Mouse (Mus musculus) neural tube, embryonic 11.5 days (tissue): ENCODE results near the gene Trem1. TPM values are rescaled to one million over a fixed set of nuclear protein-coding genes. Genes with fewer than 3 reads are reported as not detected.

Experiments
- ATAC-seq: fragments of 200-750 bp; cut with Nextera tagmentation; 2 replicates; pipeline ENCODE4 v1.8.0; 2017; ENCODE audit warnings: moderate number of reproducible peaks, mild to moderate bottlenecking, moderate TSS enrichment, moderate library complexity; ENCODE audit not compliant: insufficient read depth, low FRiP score, low TSS enrichment
- DNase-seq: peaks from one replicate; pipeline ENCODE4 v3.0.0-alpha.2; 2015; ENCODE audit warnings: low spot score
- H3K27ac ChIP-seq: fragments of 300-500 bp; sonication (generic); 2 replicates; pipeline ENCODE4 v1.5.1; 2014; ENCODE audit warnings: low read depth, mild to moderate bottlenecking, low read length
- H3K27me3 ChIP-seq: fragments of 300-500 bp; sonication (generic); 2 replicates; pipeline ENCODE4 v1.6.1; 2014; ENCODE audit warnings: mild to moderate bottlenecking, low read length, mixed read lengths; ENCODE audit not compliant: control insufficient read depth, insufficient read depth
- H3K36me3 ChIP-seq: fragments of 300-500 bp; sonication (generic); 2 replicates; pipeline ENCODE4 v1.6.1; 2014; ENCODE audit warnings: mild to moderate bottlenecking, low read length, moderate library complexity, mixed read lengths; ENCODE audit not compliant: control insufficient read depth, insufficient read depth
- H3K4me1 ChIP-seq: fragments of 300-500 bp; sonication (generic); 2 replicates; pipeline ENCODE4 v1.6.1; 2014; ENCODE audit warnings: low read length, mixed read lengths; ENCODE audit not compliant: control insufficient read depth, insufficient read depth
- H3K4me2 ChIP-seq: fragments of 300-500 bp; sonication (generic); 2 replicates; pipeline ENCODE4 v1.6.1; 2014; ENCODE audit warnings: low read depth, mild to moderate bottlenecking, moderate library complexity
- H3K4me3 ChIP-seq: fragments of 300-500 bp; sonication (generic); 2 replicates; pipeline ENCODE4 v1.5.1; 2014; ENCODE audit warnings: low read depth, low read length
- H3K9ac ChIP-seq: fragments of 300-500 bp; sonication (generic); 2 replicates; pipeline ENCODE4 v1.6.1; 2014; ENCODE audit warnings: mild to moderate bottlenecking, low read length
- H3K9me3 ChIP-seq: fragments of 300-500 bp; sonication (generic); 2 replicates; pipeline ENCODE4 v1.6.1; 2016; ENCODE audit warnings: low read length; ENCODE audit not compliant: control insufficient read depth
- WGBS: fragments of 180-500 bp; shearing (Covaris S2); extraction: QIAGEN DNeasy Blood & Tissue Kit; methylation state at CpG from one replicate; pipeline ENCODE4 v1.1.7; 2014; 5-methylcytosine and 5-hydroxymethylcytosine counted together
- polyA plus RNA-seq: library from polyadenylated mRNA; unstranded; fragments of >200 nt; fragmentation: Nextera tagmentation; extraction: Ambion mirVana; gene quantifications from 2 replicates; pipeline ENCODE4 v1.2.1, GENCODE M21; 2014

The Trem1 gene
- polyA plus RNA-seq = 0.07 TPM in 1 of 2 replicates, not detected in the other

- Histone ChIP-seq H3K9me3 (no peaks in the 10 kb centered on the region), H3K4me3 (no peak within 1 kb of the TSS), H3K36me3 (no peaks in the 10 kb centered on the region), H3K27me3 (no peaks in the 10 kb centered on the region), H3K4me2 (no peak within 1 kb of the TSS), H3K4me1 (no peaks in the 10 kb centered on the region), H3K27ac (no peak within 1 kb of the TSS), H3K9ac (no peak within 1 kb of the TSS)
- 76% methylated on average over 6 of the region's 6 CpGs for WGBS
- DNase-seq (no peak), ATAC-seq (no peak)
Measured at GRCm38 (mm10) chr17:48232518-48232917, at the start of gene Trem1. Gene Trem1, plus strand, starts transcription at chr17:48232768.

GRCm38 (mm10) chr17:48185252-48185651 lies 47.3 kb upstream of the Trem1 start:
- WGBS = 78% methylated on average over 5 of the region's 5 CpGs
- H3K9ac ChIP-seq = no peak overlapping the region
- no peaks in the 10 kb centered on the region for H3K9me3 ChIP-seq
- no peak overlapping the region for H3K4me3 ChIP-seq
- H3K27me3 ChIP-seq = no peaks in the 10 kb centered on the region
- no peak overlapping the region for H3K27ac ChIP-seq
- DNase-seq = no peak
- no peaks in the 10 kb centered on the region for H3K36me3 ChIP-seq
- no peak overlapping the region for H3K4me2 ChIP-seq
- no peaks in the 10 kb centered on the region for H3K4me1 ChIP-seq
- no peak for ATAC-seq

DNA sequence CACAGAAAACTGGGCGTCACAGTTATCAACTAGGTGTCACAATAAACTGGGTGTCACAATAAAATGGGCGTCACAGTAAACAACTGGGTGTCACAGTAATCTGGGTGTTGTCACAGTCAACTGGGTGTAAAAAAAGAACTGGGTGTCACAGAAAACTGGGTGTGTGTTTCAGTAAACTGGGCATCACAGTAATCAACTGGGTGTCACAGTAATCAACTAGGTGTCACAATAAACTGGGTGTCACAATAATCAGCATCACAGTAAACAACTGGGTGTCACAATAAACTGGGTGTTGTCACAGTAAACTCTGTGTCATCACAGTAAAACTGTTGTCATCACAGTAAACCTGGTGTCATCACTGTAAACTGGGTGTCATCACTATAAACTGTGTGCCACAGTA lies 40.2 kb upstream of the Trem1 start:
- H3K9ac ChIP-seq = no peak overlapping the region
- no peaks in the 10 kb centered on the region for H3K4me1 ChIP-seq
- no peak for DNase-seq
- no peaks in the 10 kb centered on the region for H3K27me3 ChIP-seq
- H3K4me2 ChIP-seq = no peak overlapping the region
- WGBS = 82% methylated on average over 2 of the region's 2 CpGs
- no peaks in the 10 kb centered on the region for H3K9me3 ChIP-seq
- no peak for ATAC-seq
- H3K36me3 ChIP-seq = no peaks in the 10 kb centered on the region
- H3K4me3 ChIP-seq = no peak overlapping the region
- no peak overlapping the region for H3K27ac ChIP-seq

DNA sequence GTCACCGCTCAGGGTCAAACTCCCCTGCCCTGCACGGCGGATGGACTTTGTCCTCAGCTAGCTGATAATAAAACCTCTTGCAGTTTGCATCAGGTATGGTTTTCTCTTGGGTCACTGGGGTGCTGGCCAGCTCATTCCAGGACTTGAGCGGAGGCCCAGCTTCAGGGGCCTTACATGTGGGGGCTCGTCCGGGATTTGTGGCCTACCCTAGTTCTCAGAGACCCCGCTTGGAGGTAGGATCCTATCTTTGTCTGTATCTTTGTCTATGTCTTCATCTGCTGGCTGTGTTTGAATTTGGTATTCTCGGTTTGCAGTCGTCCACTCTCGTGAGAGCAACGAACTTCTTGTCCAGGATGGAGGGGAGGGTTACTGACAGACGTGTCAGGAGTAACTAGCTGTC lies 29.5 kb upstream of the Trem1 start:
- ATAC-seq = no peak
- Histone ChIP-seq H3K9me3 (no peaks in the 10 kb centered on the region), H3K27ac (no peak overlapping the region), H3K4me3 (no peak overlapping the region), H3K9ac (no peak overlapping the region), H3K27me3 (no peaks in the 10 kb centered on the region), H3K4me2 (no peak overlapping the region), H3K4me1 (no peaks in the 10 kb centered on the region), H3K36me3 (no peaks in the 10 kb centered on the region)
- DNase-seq = no peak
- 94% methylated on average over 12 of the region's 12 CpGs for WGBS

GRCm38 (mm10) chr17:48212596-48212995 lies 20.0 kb upstream of the Trem1 start:
- DNase-seq (no peak), ATAC-seq (no peak)
- no peak overlapping the region for H3K9ac ChIP-seq
- H3K4me1 ChIP-seq = no peaks in the 10 kb centered on the region
- H3K4me2 ChIP-seq = no peak overlapping the region
- H3K9me3 ChIP-seq = no peaks in the 10 kb centered on the region
- no peak overlapping the region for H3K27ac ChIP-seq
- no peak overlapping the region for H3K4me3 ChIP-seq
- no peaks in the 10 kb centered on the region for H3K27me3 ChIP-seq
- no peaks in the 10 kb centered on the region for H3K36me3 ChIP-seq
- 96% methylated on average over 12 of the region's 12 CpGs for WGBS

DNA sequence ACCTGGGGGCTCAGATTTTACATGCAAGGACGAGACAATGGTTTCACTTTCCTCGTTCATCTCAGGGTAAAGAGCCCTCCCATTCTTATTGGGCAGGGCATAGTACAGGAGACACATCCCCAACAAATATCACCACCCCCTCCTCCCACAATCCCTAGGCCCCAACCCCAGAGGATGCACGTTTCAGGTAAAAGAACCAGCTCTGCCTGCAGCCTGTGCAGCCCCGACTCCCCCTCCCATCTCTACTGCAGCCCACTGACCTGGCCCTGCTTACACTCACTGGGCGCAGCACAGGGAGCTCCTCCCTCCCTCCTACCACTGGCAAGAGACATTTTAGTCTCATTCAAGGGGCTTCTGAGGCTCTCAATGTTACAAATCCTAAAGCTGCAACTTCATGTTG lies 19.1 kb upstream of the Trem1 start:
- H3K27me3 ChIP-seq = no peaks in the 10 kb centered on the region
- no peaks in the 10 kb centered on the region for H3K36me3 ChIP-seq
- no peak overlapping the region for H3K27ac ChIP-seq
- no peak overlapping the region for H3K4me3 ChIP-seq
- no peak for ATAC-seq
- H3K9ac ChIP-seq = no peak overlapping the region
- H3K9me3 ChIP-seq = no peaks in the 10 kb centered on the region
- H3K4me2 ChIP-seq = no peak overlapping the region
- DNase-seq = no peak
- no peaks in the 10 kb centered on the region for H3K4me1 ChIP-seq
- 80% methylated on average over 5 of the region's 5 CpGs for WGBS

GRCm38 (mm10) chr17:48215429-48215828 lies 17.1 kb upstream of the Trem1 start:
- Histone ChIP-seq H3K27me3 (no peaks in the 10 kb centered on the region), H3K4me1 (no peaks in the 10 kb centered on the region), H3K36me3 (no peaks in the 10 kb centered on the region), H3K9me3 (no peaks in the 10 kb centered on the region), H3K4me2 (no peak overlapping the region), H3K27ac (no peak overlapping the region), H3K9ac (no peak overlapping the region), H3K4me3 (no peak overlapping the region)
- WGBS = 87% methylated on average over 1 of the region's 1 CpGs
- no peak for ATAC-seq
- DNase-seq = no peak

- WGBS = 91% methylated on average over 7 of the region's 7 CpGs
- ATAC-seq (no peak), DNase-seq (no peak)
- Histone ChIP-seq H3K36me3 (no peaks in the 10 kb centered on the region), H3K9me3 (no peaks in the 10 kb centered on the region), H3K4me3 (no peak overlapping the region), H3K9ac (no peak overlapping the region), H3K27me3 (no peaks in the 10 kb centered on the region), H3K4me2 (no peak overlapping the region), H3K4me1 (no peaks in the 10 kb centered on the region), H3K27ac (no peak overlapping the region)
Measured at GRCm38 (mm10) chr17:48230680-48231079, 1.9 kb upstream of the Trem1 start.

DNA sequence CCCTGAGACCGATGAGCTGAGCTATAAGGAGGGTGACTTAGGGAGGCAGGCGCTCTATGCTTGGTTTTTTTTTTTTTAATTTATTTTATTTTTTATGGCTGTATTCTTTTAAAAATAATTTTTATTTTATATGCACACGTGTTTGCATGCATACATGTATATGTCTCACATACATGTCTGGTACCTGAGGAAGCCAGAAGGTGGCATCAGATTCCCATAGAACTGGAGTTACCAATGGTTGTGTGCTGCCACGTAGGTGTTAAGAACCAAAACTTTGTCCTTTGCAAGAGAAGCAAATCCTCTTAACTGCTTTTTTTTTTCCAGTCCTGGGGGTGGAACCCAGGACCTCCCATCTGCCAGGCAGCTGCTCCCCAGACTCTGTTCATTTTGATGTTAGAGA lies 1.2 kb downstream of the Trem1 start:
- ATAC-seq (no peak), DNase-seq (no peak)
- 90% methylated on average over 4 of the region's 4 CpGs for WGBS
- no peak overlapping the region for H3K9ac ChIP-seq
- H3K27ac ChIP-seq = no peak overlapping the region
- H3K4me1 ChIP-seq = no peaks in the 10 kb centered on the region
- H3K4me3 ChIP-seq = no peak overlapping the region
- no peak overlapping the region for H3K4me2 ChIP-seq
- H3K9me3 ChIP-seq = no peaks in the 10 kb centered on the region
- no peaks in the 10 kb centered on the region for H3K27me3 ChIP-seq
- H3K36me3 ChIP-seq = no peaks in the 10 kb centered on the region
